Mouse (Mus musculus) cerebellum, adult 2 months (tissue): ENCODE results near the gene Tfeb.

Experiments
- CTCF ChIP-seq: fragments of 200-500 bp; IDR thresholded peaks from 2 replicates; pipeline ENCODE4 v1.5.1; 2011; ENCODE audit warnings: low read depth, mild to moderate bottlenecking, control low read depth, low read length, moderate library complexity, borderline replicate concordance; ENCODE audit not compliant: insufficient read depth
- POLR2A ChIP-seq: fragments of 200-500 bp; IDR thresholded peaks from 2 replicates; pipeline ENCODE4 v1.6.1; 2011; ENCODE audit warnings: low read length, control low read depth, borderline replicate concordance; ENCODE audit not compliant: insufficient read depth

DNA sequence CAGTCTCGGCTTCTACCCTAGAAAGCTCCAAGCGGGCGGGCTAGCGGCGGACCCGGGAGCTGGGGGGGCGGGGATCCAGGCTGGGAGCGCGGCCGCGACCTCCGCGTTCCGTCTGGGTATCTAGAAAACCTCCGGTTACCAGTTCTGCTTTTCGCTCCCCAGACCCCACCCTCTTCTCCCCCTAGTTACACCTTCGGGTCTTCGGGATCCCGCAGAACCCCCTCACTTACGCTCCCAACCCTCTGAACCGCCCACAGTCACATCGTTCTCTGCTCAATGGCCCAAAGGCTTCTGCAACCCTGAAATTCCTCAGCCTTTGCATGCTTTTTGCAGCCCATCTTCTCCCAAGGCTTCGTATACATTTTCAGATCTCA is 41.5 kb upstream of the Tfeb start:
- no peak for TF ChIP-seq CTCF
- no peak for TF ChIP-seq POLR2A
